Mouse (Mus musculus) CH12.LX (cell line): ENCODE data around the gene Dagla.

ENCODE experiments used
- EP300 ChIP-seq: IDR thresholded peaks from 2 replicates; pipeline ENCODE4 v1.6.1; 2011; ENCODE audit warnings: low read length, improper control_type of control experiment
- NRF1 ChIP-seq: IDR thresholded peaks from 2 replicates; pipeline ENCODE4 v1.6.1; 2014; ENCODE audit warnings: low read depth, mild to moderate bottlenecking, inconsistent platforms, low read length, improper control_type of control experiment, moderate library complexity
- POLR2A ChIP-seq: IDR thresholded peaks from 2 replicates; pipeline ENCODE4 v1.6.1; 2011; ENCODE audit warnings: low read depth, mild to moderate bottlenecking, improper control_type of control experiment, low read length
- SMC3 ChIP-seq: IDR thresholded peaks from 2 replicates; pipeline ENCODE4 v1.6.1; 2011; ENCODE audit warnings: low read depth, low read length, improper control_type of control experiment

DNA sequence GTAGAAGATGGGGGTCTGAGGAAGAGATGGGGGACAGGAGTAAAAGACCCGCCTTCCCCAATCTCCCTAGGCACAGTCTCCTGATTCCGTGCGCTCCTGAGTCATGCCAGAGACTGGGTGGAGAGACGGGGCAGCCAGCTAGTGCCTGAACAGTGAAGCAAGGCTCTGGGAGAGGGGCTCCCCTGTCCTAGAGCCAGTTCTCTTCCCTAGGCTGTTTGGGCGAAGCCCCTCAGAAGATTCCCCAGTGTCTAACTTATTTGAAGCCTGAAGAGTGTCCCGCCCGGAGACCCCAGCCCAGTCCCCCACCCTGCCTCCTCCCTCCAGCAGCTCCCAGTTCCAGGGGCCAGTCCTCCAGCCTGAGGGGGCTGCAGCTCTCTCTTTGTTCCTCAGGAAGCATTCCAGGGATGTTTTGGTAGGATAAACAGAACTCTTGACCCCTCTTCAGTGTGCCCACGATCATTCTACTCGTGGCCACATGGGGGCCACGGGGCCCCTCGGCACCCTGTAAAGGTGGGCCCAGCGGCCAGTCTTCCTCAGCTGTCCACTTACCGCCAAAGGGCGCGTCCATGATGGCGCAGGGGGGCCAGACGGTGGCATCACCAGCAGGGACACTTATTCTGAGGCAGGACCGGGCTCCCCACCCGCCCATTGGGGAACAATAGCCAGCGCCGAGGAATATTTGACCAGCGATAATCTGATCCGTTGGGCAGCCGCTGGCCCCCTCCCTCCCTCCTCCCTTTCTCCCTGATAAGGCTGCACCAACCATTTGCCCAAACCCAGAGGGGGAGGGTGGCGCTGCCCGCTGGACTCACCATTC is 79.8 kb downstream of the Dagla start:
- TF ChIP-seq POLR2A, result no peak
- no peak for TF ChIP-seq NRF1
- TF ChIP-seq SMC3, result no peak
- no peak for TF ChIP-seq EP300
